ENCODE assay signal across 19 mouse cellular contexts in genomic region chr11:65435699-65436161, GRCm38 (mm10).
DNase-seq lines count a peak whose midpoint lies in the region; ATAC-seq and TF ChIP-seq lines count a peak whose summit lies in the region.
"Had no signal": no experiment of that assay in that cellular context is flagged by ENCODE, and none has a peak within 500 bp of the region (broad histone marks: within the 10 kb centered on the region; RNA-seq: fewer than 3 reads in every experiment).

No protein-coding gene starts in this region.

- H3K27ac ChIP-seq in hindbrain, embryonic 14.5 days: no peak overlapping the region
- H3K27ac ChIP-seq in hindbrain, embryonic 11.5 days (ENCODE audit: low read depth, low read length): no peak overlapping the region
- no peak overlapping the region for H3K27ac ChIP-seq in cerebellum, adult 2 months (ENCODE audit: insufficient read depth, low read length)
- H3K27ac ChIP-seq in intestine, embryonic 16.5 days (ENCODE audit: low read length): 0 out of 2 replicates have a peak overlapping the region, but pooled peaks have one; percentile 14
- H3K27ac ChIP-seq: heart, embryonic 10.5 days; left cerebral cortex, adult 2 months; stomach, embryonic 15.5 days had no signal

- WGBS in hindbrain, embryonic 14.5 days: 82% methylated on average over 4 of the region's 4 CpGs
- WGBS in hindbrain, embryonic 11.5 days: 91% methylated on average over 4 of the region's 4 CpGs
- WGBS in cerebellum, adult 2 months: 17% methylated on average over 4 of the region's 4 CpGs
- 50% methylated on average over 4 of the region's 4 CpGs for WGBS in intestine, embryonic 16.5 days

- no peak overlapping the region for H3K4me3 ChIP-seq in hindbrain, embryonic 14.5 days (replicated peaks; ENCODE audit: low read length)
- H3K4me3 ChIP-seq in hindbrain, embryonic 11.5 days (ENCODE audit: low read depth, low read length): no peak overlapping the region
- H3K4me3 ChIP-seq in cerebellum, adult 2 months (replicated peaks; ENCODE audit: insufficient read depth, low read depth, low read length): no peak overlapping the region
- H3K4me3 ChIP-seq in intestine, embryonic 16.5 days (ENCODE audit: low read length): no peak overlapping the region
- H3K4me3 ChIP-seq: heart, embryonic 10.5 days; left cerebral cortex, adult 2 months; myocyte; stomach, embryonic 15.5 days had no signal

- no peak overlapping the region for H3K9ac ChIP-seq in hindbrain, embryonic 14.5 days
- no peak overlapping the region for H3K9ac ChIP-seq in hindbrain, embryonic 11.5 days (ENCODE audit: low read depth, low read length)
- H3K9ac ChIP-seq in intestine, embryonic 16.5 days (ENCODE audit: low read depth, low read length): no peak overlapping the region
- H3K9ac ChIP-seq: stomach, embryonic 15.5 days had no signal

- H3K4me2 ChIP-seq in hindbrain, embryonic 14.5 days (replicated peaks): no peak overlapping the region
- no peak overlapping the region for H3K4me2 ChIP-seq in hindbrain, embryonic 11.5 days (replicated peaks; ENCODE audit: low read depth, low read length)
- H3K4me2 ChIP-seq in intestine, embryonic 16.5 days (ENCODE audit: low read depth, low read length): no peak overlapping the region
- H3K4me2 ChIP-seq: stomach, embryonic 15.5 days had no signal

- H3K27me3 ChIP-seq in hindbrain, embryonic 14.5 days (ENCODE audit: control insufficient read depth, insufficient read depth, low read length): no peaks in the 10 kb centered on the region
- no peaks in the 10 kb centered on the region for H3K27me3 ChIP-seq in hindbrain, embryonic 11.5 days (ENCODE audit: control insufficient read depth, insufficient read depth, low read length)
- no peaks in the 10 kb centered on the region for H3K27me3 ChIP-seq in cerebellum, adult 2 months (ENCODE audit: control insufficient read depth, insufficient read depth, low read length)
- no peaks in the 10 kb centered on the region for H3K27me3 ChIP-seq in intestine, embryonic 16.5 days (replicated peaks; ENCODE audit: control insufficient read depth, insufficient read depth, low read length)
- H3K27me3 ChIP-seq: stomach, embryonic 15.5 days had no signal

- no peak for ATAC-seq in hindbrain, embryonic 14.5 days (ENCODE audit: low FRiP score)
- no peak for ATAC-seq in hindbrain, embryonic 11.5 days (ENCODE audit: low FRiP score)
- peak; percentile 48 for ATAC-seq in intestine, embryonic 16.5 days
- ATAC-seq in CD4-positive, CD25-positive, alpha-beta regulatory T cell, adult 4 months: no peak
- ATAC-seq: lung, postnatal 0 days had no signal

- H3K9me3 ChIP-seq in hindbrain, embryonic 14.5 days (ENCODE audit: control insufficient read depth, low read length): no peaks in the 10 kb centered on the region
- H3K9me3 ChIP-seq in hindbrain, embryonic 11.5 days (ENCODE audit: control insufficient read depth, low read length): no peaks in the 10 kb centered on the region
- no peaks in the 10 kb centered on the region for H3K9me3 ChIP-seq in intestine, embryonic 16.5 days (ENCODE audit: control insufficient read depth, low read length)
- H3K9me3 ChIP-seq: G1E; heart, embryonic 10.5 days; stomach, embryonic 15.5 days had no signal

- TF ChIP-seq POLR2A in cerebellum, adult 2 months (IDR thresholded peaks at IDR 0.05; ENCODE audit: borderline replicate concordance, insufficient read depth, low read length): no peak

- DNase-seq in hindbrain, embryonic 14.5 days (ENCODE audit: low spot score): peak; percentile 30
- no peak for DNase-seq in hindbrain, embryonic 11.5 days (ENCODE audit: low spot score)
- peak; percentile 69 for DNase-seq in Muller cell, postnatal 12 days (ENCODE audit: inconsistent ontology term)
- peak; percentile 22 to 59 for DNase-seq in cerebellum, adult 2 months
- no peak for DNase-seq in yolk sac, embryonic 10.5 days (ENCODE audit: low spot score)
- DNase-seq: adrenal gland, postnatal 10 days; gastrocnemius, postnatal 14 days; heart, postnatal 36 days; kidney, adult 2 months; right cerebral cortex, postnatal 4 days; thymus, postnatal 4 days had no signal

- no peaks in the 10 kb centered on the region for H3K36me3 ChIP-seq in hindbrain, embryonic 14.5 days (replicated peaks; ENCODE audit: control insufficient read depth, insufficient read depth)
- no peaks in the 10 kb centered on the region for H3K36me3 ChIP-seq in hindbrain, embryonic 11.5 days (ENCODE audit: control insufficient read depth, insufficient read depth, low read length)
- H3K36me3 ChIP-seq in intestine, embryonic 16.5 days (ENCODE audit: control insufficient read depth, insufficient read depth, low read length): no peaks in the 10 kb centered on the region
- H3K36me3 ChIP-seq: G1E; heart, embryonic 10.5 days; stomach, embryonic 15.5 days had no signal

- no peak for TF ChIP-seq CTCF in cerebellum, adult 2 months (IDR thresholded peaks at IDR 0.05; ENCODE audit: borderline replicate concordance, insufficient read depth, low read depth, low read length)

- no peaks in the 10 kb centered on the region for H3K4me1 ChIP-seq in hindbrain, embryonic 14.5 days (replicated peaks; ENCODE audit: control insufficient read depth, insufficient read depth, low read length)
- no peaks in the 10 kb centered on the region for H3K4me1 ChIP-seq in hindbrain, embryonic 11.5 days (replicated peaks; ENCODE audit: control insufficient read depth, insufficient read depth, low read length)
- H3K4me1 ChIP-seq in cerebellum, adult 2 months (ENCODE audit: control insufficient read depth, insufficient read depth, low read length): peaks cover 5% of the 10 kb centered on the region
- no peaks in the 10 kb centered on the region for H3K4me1 ChIP-seq in intestine, embryonic 16.5 days (ENCODE audit: control insufficient read depth, insufficient read depth, low read length)
- H3K4me1 ChIP-seq: heart, embryonic 10.5 days; stomach, embryonic 15.5 days had no signal

Comparison
In these comparisons a context has a peak if more than half of its experiments do, and no peak if none do; other contexts are left out.
1. DNase-seq: peak in hindbrain, embryonic 14.5 days (single experiment), Muller cell, postnatal 12 days (single experiment) and cerebellum, adult 2 months (2 of 2); none in hindbrain, embryonic 11.5 days (single experiment) and yolk sac, embryonic 10.5 days (single experiment).